Mouse (Mus musculus) lung, adult 2 months (tissue): ENCODE measurements around the gene Hsd11b1.

Experiments used
- CTCF ChIP-seq: fragments of 200-500 bp; IDR thresholded peaks from 2 replicates; pipeline ENCODE4 v1.5.1; 2011; ENCODE audit warnings: mild to moderate bottlenecking, low read length, control low read depth; ENCODE audit not compliant: insufficient read depth
- POLR2A ChIP-seq: fragments of 200-500 bp; IDR thresholded peaks from 2 replicates; pipeline ENCODE4 v1.6.1; 2011; ENCODE audit warnings: low read depth, mild to moderate bottlenecking, control low read depth, low read length, borderline replicate concordance; ENCODE audit errors: extremely low read depth

DNA sequence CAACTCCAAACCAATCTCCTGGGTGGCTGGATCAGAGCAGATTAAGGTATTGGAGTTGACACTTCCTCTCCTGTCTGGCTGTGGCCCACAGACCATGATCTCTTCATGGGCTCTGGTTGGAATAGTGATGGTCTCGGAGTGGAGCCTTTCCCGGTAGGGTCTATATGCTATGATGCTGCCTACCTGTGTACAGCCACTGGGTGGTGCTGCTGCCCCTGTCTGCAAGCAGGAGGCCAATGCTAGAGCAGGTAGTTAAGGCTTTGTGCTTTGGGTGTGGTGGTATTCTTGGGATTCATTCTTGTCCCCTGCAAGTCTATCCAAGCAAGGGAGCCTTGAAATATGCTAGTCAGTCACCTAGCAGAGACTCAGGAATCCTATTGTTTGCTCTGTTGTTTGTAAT, 55.7 kb downstream of the Hsd11b1 start:
- TF ChIP-seq POLR2A: no peak
- TF ChIP-seq CTCF: peak; percentile 94
